Mouse (Mus musculus): ENCODE measurements around the gene Psmg4.

GRCm38 (mm10) chr13:34132875-34133274, 29.9 kb upstream of the Psmg4 start:
- TF ChIP-seq CTCF (IDR thresholded peaks at IDR 0.05; ENCODE audit: insufficient read depth, low read length) (no peak), POLR2A (IDR thresholded peaks at IDR 0.05; ENCODE audit: borderline replicate concordance, extremely low read depth, low read depth, low read length) (no peak)
